Mouse (Mus musculus): ENCODE results near the gene 1500009C09Rik. TPM values are rescaled to one million over a fixed set of nuclear protein-coding genes. Genes with fewer than 3 reads are reported as not detected.

1500009C09Rik gene
- polyA plus RNA-seq (2014; fragmentation: Nextera tagmentation; extraction: Ambion mirVana), result 2.2 and 2.4 TPM in 2 replicates

- ATAC-seq (replicated peaks; ENCODE audit: low FRiP score) (no peak), DNase-seq (ENCODE audit: low spot score) (no peak)
- no peaks in the 10 kb centered on the region for H3K27me3 ChIP-seq (ENCODE audit: control insufficient read depth, insufficient read depth, low read length)
- H3K9me3 ChIP-seq (ENCODE audit: control insufficient read depth, low read length), result no peaks in the 10 kb centered on the region
- H3K4me3 ChIP-seq (ENCODE audit: low read depth, low read length), result no peak within 1 kb of the TSS
- H3K36me3 ChIP-seq (ENCODE audit: control insufficient read depth, insufficient read depth, low read length), result no peaks in the 10 kb centered on the region
- peaks cover 13% of the 10 kb centered on the region; the same call in 1 of the 2 replicates for H3K4me1 ChIP-seq (replicated peaks; ENCODE audit: control insufficient read depth, insufficient read depth, low read length)
- H3K4me2 ChIP-seq (ENCODE audit: low read depth, low read length, severe bottlenecking), result no peak within 1 kb of the TSS
- no peak within 1 kb of the TSS for H3K9ac ChIP-seq (ENCODE audit: low read length)
- WGBS, result 92% methylated on average over 6 of the region's 6 CpGs
- no peak within 1 kb of the TSS for H3K27ac ChIP-seq (ENCODE audit: low read depth, low read length)
Measured at GRCm38 (mm10) chr15:82252097-82252496, at the start of gene 1500009C09Rik. Gene 1500009C09Rik, plus strand, starts transcription at chr15:82252397.

- DNase-seq (ENCODE audit: low spot score), result no peak
- H3K9ac ChIP-seq (ENCODE audit: low read length), result no peak overlapping the region
- peaks cover 24% of the 10 kb centered on the region for H3K27me3 ChIP-seq (ENCODE audit: control insufficient read depth, insufficient read depth, low read length)
- no peaks in the 10 kb centered on the region for H3K9me3 ChIP-seq (ENCODE audit: control insufficient read depth, low read length)
- 92% methylated on average over 10 of the region's 10 CpGs for WGBS
- H3K27ac ChIP-seq (ENCODE audit: low read depth, low read length), result no peak overlapping the region
- no peak for ATAC-seq (replicated peaks; ENCODE audit: low FRiP score)
- H3K4me2 ChIP-seq (ENCODE audit: low read depth, low read length, severe bottlenecking), result no peak overlapping the region
- H3K4me1 ChIP-seq (replicated peaks; ENCODE audit: control insufficient read depth, insufficient read depth, low read length), result peaks cover 11% of the 10 kb centered on the region; the same call in 1 of the 2 replicates
- H3K4me3 ChIP-seq (ENCODE audit: low read depth, low read length), result no peak overlapping the region
- H3K36me3 ChIP-seq (ENCODE audit: control insufficient read depth, insufficient read depth, low read length), result peaks cover 38% of the 10 kb centered on the region
Measured at GRCm38 (mm10) chr15:82203090-82203489, 49.1 kb upstream of the 1500009C09Rik start.

- no peak for ATAC-seq (replicated peaks; ENCODE audit: low FRiP score)
- Histone ChIP-seq H3K4me3 (ENCODE audit: low read depth, low read length) (no peak overlapping the region), H3K27me3 (ENCODE audit: control insufficient read depth, insufficient read depth, low read length) (peaks cover 24% of the 10 kb centered on the region), H3K9ac (ENCODE audit: low read length) (no peak overlapping the region), H3K9me3 (ENCODE audit: control insufficient read depth, low read length) (no peaks in the 10 kb centered on the region), H3K4me2 (ENCODE audit: low read depth, low read length, severe bottlenecking) (no peak overlapping the region), H3K36me3 (ENCODE audit: control insufficient read depth, insufficient read depth, low read length) (peaks cover 34% of the 10 kb centered on the region), H3K4me1 (replicated peaks; ENCODE audit: control insufficient read depth, insufficient read depth, low read length) (peaks cover 11% of the 10 kb centered on the region; the same call in 1 of the 2 replicates), H3K27ac (ENCODE audit: low read depth, low read length) (no peak overlapping the region)
- DNase-seq (ENCODE audit: low spot score), result no peak
- 70% methylated on average over 20 of the region's 20 CpGs for WGBS
Measured at GRCm38 (mm10) chr15:82203611-82204351, 48.4 kb upstream of the 1500009C09Rik start.

GRCm38 (mm10) chr15:82204680-82205371, 47.4 kb upstream of the 1500009C09Rik start:
- no peak overlapping the region for H3K9ac ChIP-seq (ENCODE audit: low read length)
- H3K4me1 ChIP-seq (replicated peaks; ENCODE audit: control insufficient read depth, insufficient read depth, low read length), result peaks cover 11% of the 10 kb centered on the region; the same call in 1 of the 2 replicates
- H3K4me2 ChIP-seq (ENCODE audit: low read depth, low read length, severe bottlenecking), result no peak overlapping the region
- H3K27ac ChIP-seq (ENCODE audit: low read depth, low read length), result no peak overlapping the region
- ATAC-seq (replicated peaks; ENCODE audit: low FRiP score) (no peak), DNase-seq (ENCODE audit: low spot score) (no peak)
- H3K27me3 ChIP-seq (ENCODE audit: control insufficient read depth, insufficient read depth, low read length), result peaks cover 30% of the 10 kb centered on the region
- WGBS, result 61% methylated on average over 10 of the region's 10 CpGs
- no peak overlapping the region for H3K4me3 ChIP-seq (ENCODE audit: low read depth, low read length)
- no peaks in the 10 kb centered on the region for H3K9me3 ChIP-seq (ENCODE audit: control insufficient read depth, low read length)
- H3K36me3 ChIP-seq (ENCODE audit: control insufficient read depth, insufficient read depth, low read length), result peaks cover 24% of the 10 kb centered on the region; the same call in 1 of the 2 replicates

- 60% methylated on average over 9 of the region's 9 CpGs for WGBS
- Histone ChIP-seq H3K4me3 (ENCODE audit: low read depth, low read length) (no peak overlapping the region), H3K4me1 (replicated peaks; ENCODE audit: control insufficient read depth, insufficient read depth, low read length) (peaks cover 13% of the 10 kb centered on the region), H3K9ac (ENCODE audit: low read length) (no peak overlapping the region), H3K27ac (ENCODE audit: low read depth, low read length) (no peak overlapping the region), H3K36me3 (ENCODE audit: control insufficient read depth, insufficient read depth, low read length) (peaks cover 16% of the 10 kb centered on the region; the same call in 1 of the 2 replicates), H3K9me3 (ENCODE audit: control insufficient read depth, low read length) (no peaks in the 10 kb centered on the region), H3K27me3 (ENCODE audit: control insufficient read depth, insufficient read depth, low read length) (peaks cover 47% of the 10 kb centered on the region), H3K4me2 (ENCODE audit: low read depth, low read length, severe bottlenecking) (no peak overlapping the region)
- DNase-seq (ENCODE audit: low spot score), result no peak
- ATAC-seq (replicated peaks; ENCODE audit: low FRiP score), result peak; percentile 25; the same call in 1 of the 2 replicates
Measured at GRCm38 (mm10) chr15:82206365-82207104, 45.7 kb upstream of the 1500009C09Rik start.

- ATAC-seq (replicated peaks; ENCODE audit: low FRiP score), result no peak
- H3K9me3 ChIP-seq (ENCODE audit: control insufficient read depth, low read length), result no peaks in the 10 kb centered on the region
- H3K4me1 ChIP-seq (replicated peaks; ENCODE audit: control insufficient read depth, insufficient read depth, low read length), result peaks cover 18% of the 10 kb centered on the region
- no peak overlapping the region for H3K27ac ChIP-seq (ENCODE audit: low read depth, low read length)
- H3K4me3 ChIP-seq (ENCODE audit: low read depth, low read length), result no peak overlapping the region
- H3K27me3 ChIP-seq (ENCODE audit: control insufficient read depth, insufficient read depth, low read length), result peaks cover 52% of the 10 kb centered on the region
- peaks cover 13% of the 10 kb centered on the region; the same call in 1 of the 2 replicates for H3K36me3 ChIP-seq (ENCODE audit: control insufficient read depth, insufficient read depth, low read length)
- H3K9ac ChIP-seq (ENCODE audit: low read length), result no peak overlapping the region
- 15% methylated on average over 34 of the region's 34 CpGs for WGBS
- H3K4me2 ChIP-seq (ENCODE audit: low read depth, low read length, severe bottlenecking), result no peak overlapping the region
- DNase-seq (ENCODE audit: low spot score), result no peak
Measured at GRCm38 (mm10) chr15:82207105-82207459, 45.1 kb upstream of the 1500009C09Rik start.

GRCm38 (mm10) chr15:82207504-82208219, 44.5 kb upstream of the 1500009C09Rik start:
- H3K4me1 ChIP-seq (replicated peaks; ENCODE audit: control insufficient read depth, insufficient read depth, low read length), result peaks cover 22% of the 10 kb centered on the region
- no peaks in the 10 kb centered on the region for H3K9me3 ChIP-seq (ENCODE audit: control insufficient read depth, low read length)
- H3K4me3 ChIP-seq (ENCODE audit: low read depth, low read length), result no peak overlapping the region
- no peak overlapping the region for H3K27ac ChIP-seq (ENCODE audit: low read depth, low read length)
- H3K4me2 ChIP-seq (ENCODE audit: low read depth, low read length, severe bottlenecking), result no peak overlapping the region
- ATAC-seq (replicated peaks; ENCODE audit: low FRiP score), result no peak
- no peak for DNase-seq (ENCODE audit: low spot score)
- no peak overlapping the region for H3K9ac ChIP-seq (ENCODE audit: low read length)
- peaks cover 11% of the 10 kb centered on the region; the same call in 1 of the 2 replicates for H3K36me3 ChIP-seq (ENCODE audit: control insufficient read depth, insufficient read depth, low read length)
- H3K27me3 ChIP-seq (ENCODE audit: control insufficient read depth, insufficient read depth, low read length), result peaks cover 58% of the 10 kb centered on the region
- WGBS, result 11% methylated on average over 30 of the region's 30 CpGs

GRCm38 (mm10) chr15:82208307-82208706, 43.9 kb upstream of the 1500009C09Rik start:
- Histone ChIP-seq H3K27ac (ENCODE audit: low read depth, low read length) (no peak overlapping the region), H3K4me1 (replicated peaks; ENCODE audit: control insufficient read depth, insufficient read depth, low read length) (peaks cover 25% of the 10 kb centered on the region), H3K4me3 (ENCODE audit: low read depth, low read length) (no peak overlapping the region), H3K27me3 (ENCODE audit: control insufficient read depth, insufficient read depth, low read length) (peaks cover 64% of the 10 kb centered on the region), H3K36me3 (ENCODE audit: control insufficient read depth, insufficient read depth, low read length) (peaks cover 7% of the 10 kb centered on the region; the same call in 1 of the 2 replicates), H3K9me3 (ENCODE audit: control insufficient read depth, low read length) (no peaks in the 10 kb centered on the region), H3K9ac (ENCODE audit: low read length) (no peak overlapping the region), H3K4me2 (ENCODE audit: low read depth, low read length, severe bottlenecking) (no peak overlapping the region)
- 87% methylated on average over 8 of the region's 8 CpGs for WGBS
- no peak for DNase-seq (ENCODE audit: low spot score)
- no peak for ATAC-seq (replicated peaks; ENCODE audit: low FRiP score)

Data from forebrain, embryonic 11.5 days (tissue).